Mouse (Mus musculus) stomach, embryonic 16.5 days (tissue): Measurements from ENCODE around the gene Dirc2. TPM values are rescaled to one million over a fixed set of nuclear protein-coding genes. Genes with fewer than 3 reads are reported as not detected.

ENCODE experiments used
- ATAC-seq: fragments of 200-750 bp; cut with Nextera tagmentation; 2 replicates; pipeline ENCODE4 v1.8.0; 2017; ENCODE audit warnings: moderate number of reproducible peaks, moderate TSS enrichment; ENCODE audit not compliant: insufficient read depth, low FRiP score
- H3K27ac ChIP-seq: fragments of 300-500 bp; sonication (generic); 2 replicates; pipeline ENCODE4 v1.5.1; 2014; ENCODE audit warnings: low read length
- H3K27me3 ChIP-seq: fragments of 300-500 bp; sonication (generic); 2 replicates; pipeline ENCODE4 v1.6.1; 2014; ENCODE audit warnings: low read length, control low read depth, mixed read lengths; ENCODE audit not compliant: control insufficient read depth, insufficient read depth
- H3K36me3 ChIP-seq: fragments of 300-500 bp; sonication (generic); 2 replicates; pipeline ENCODE4 v1.6.1; 2014; ENCODE audit warnings: low read length; ENCODE audit not compliant: control insufficient read depth, insufficient read depth
- H3K4me1 ChIP-seq: fragments of 300-500 bp; sonication (generic); 2 replicates; pipeline ENCODE4 v1.6.1; 2014; ENCODE audit warnings: low read length, control low read depth, mixed read lengths; ENCODE audit not compliant: control insufficient read depth, insufficient read depth
- H3K4me2 ChIP-seq: fragments of 300-500 bp; sonication (generic); 2 replicates; pipeline ENCODE4 v1.6.1; 2014; ENCODE audit warnings: low read depth, low read length, mixed read lengths
- H3K4me3 ChIP-seq: fragments of 300-500 bp; sonication (generic); replicated peaks from 2 replicates; pipeline ENCODE4 v1.5.1; 2014; ENCODE audit warnings: mild to moderate bottlenecking, low read length
- H3K9ac ChIP-seq: fragments of 300-500 bp; sonication (generic); 2 replicates; pipeline ENCODE4 v1.6.1; 2014; ENCODE audit warnings: low read length
- H3K9me3 ChIP-seq: fragments of 300-500 bp; sonication (generic); replicated peaks from 2 replicates; pipeline ENCODE4 v1.6.1; 2016; ENCODE audit warnings: low read length, control low read depth; ENCODE audit not compliant: control insufficient read depth
- WGBS: fragments of 180-500 bp; shearing (Covaris S2); extraction: QIAGEN DNeasy Blood & Tissue Kit; methylation state at CpG from one replicate; pipeline ENCODE4 v1.1.7; 2014; 5-methylcytosine and 5-hydroxymethylcytosine counted together
- polyA plus RNA-seq: library from polyadenylated mRNA; unstranded; fragments of >200 nt; fragmentation: Nextera tagmentation; extraction: Ambion mirVana; gene quantifications from 2 replicates; pipeline ENCODE4 v1.2.1, GENCODE M21; 2015

The Dirc2 gene
- polyA plus RNA-seq, 1 experiment from 2014 or later = 8.2 TPM

- Histone ChIP-seq H3K4me3 (no peak overlapping the region), H3K9ac (no peak overlapping the region), H3K4me2 (no peak overlapping the region), H3K9me3 (no peaks in the 10 kb centered on the region), H3K27me3 (no peaks in the 10 kb centered on the region), H3K27ac (no peak overlapping the region), H3K4me1 (no peaks in the 10 kb centered on the region; the same call in 1 of the 2 replicates), H3K36me3 (no peaks in the 10 kb centered on the region)
- ATAC-seq = no peak
- WGBS = 72% methylated on average over 7 of the region's 7 CpGs
Observed at GRCm38 (mm10) chr16:35714689-35715088, 54.5 kb downstream of the Dirc2 start.

- 78% methylated on average over 7 of the region's 7 CpGs for WGBS
- Histone ChIP-seq H3K4me2 (no peak overlapping the region), H3K4me1 (no peaks in the 10 kb centered on the region; the same call in 1 of the 2 replicates), H3K27ac (no peak overlapping the region), H3K36me3 (no peaks in the 10 kb centered on the region), H3K4me3 (no peak overlapping the region), H3K27me3 (no peaks in the 10 kb centered on the region), H3K9me3 (no peaks in the 10 kb centered on the region), H3K9ac (no peak overlapping the region)
- no peak for ATAC-seq
Observed at GRCm38 (mm10) chr16:35713606-35714005, 55.5 kb downstream of the Dirc2 start.

- H3K27me3 ChIP-seq = no peaks in the 10 kb centered on the region
- no peaks in the 10 kb centered on the region for H3K36me3 ChIP-seq
- H3K4me1 ChIP-seq = no peaks in the 10 kb centered on the region; the same call in 1 of the 2 replicates
- WGBS = 27% methylated on average over 7 of the region's 7 CpGs
- no peak overlapping the region for H3K27ac ChIP-seq
- no peak for ATAC-seq
- H3K9me3 ChIP-seq = no peaks in the 10 kb centered on the region
- no peak overlapping the region for H3K9ac ChIP-seq
- H3K4me3 ChIP-seq = no peak overlapping the region
- H3K4me2 ChIP-seq = no peak overlapping the region
Observed at GRCm38 (mm10) chr16:35711004-35711403, 58.2 kb downstream of the Dirc2 start.

DNA sequence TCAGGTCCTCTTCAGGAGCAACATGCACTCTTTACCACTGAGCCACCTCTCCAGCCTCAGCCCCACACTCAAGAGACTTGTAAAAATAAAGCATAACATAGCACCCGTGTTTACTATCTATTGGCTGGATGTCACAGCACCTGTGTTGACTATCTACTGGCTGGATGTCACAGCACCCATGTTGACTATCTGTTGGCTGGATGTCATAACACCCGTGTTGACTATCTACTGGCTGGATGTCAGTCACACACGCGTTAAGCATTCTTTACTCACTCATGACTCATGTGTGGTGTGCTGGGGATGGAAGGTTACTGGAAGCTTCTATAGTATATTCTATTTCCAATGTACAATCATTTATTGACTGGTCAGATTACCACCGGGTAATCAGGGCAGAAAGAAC lies 62.2 kb downstream of the Dirc2 start:
- no peak for ATAC-seq
- WGBS = 80% methylated on average over 5 of the region's 5 CpGs
- no peak overlapping the region for H3K4me3 ChIP-seq
- no peak overlapping the region for H3K9ac ChIP-seq
- H3K4me2 ChIP-seq = no peak overlapping the region
- H3K27me3 ChIP-seq = no peaks in the 10 kb centered on the region
- no peaks in the 10 kb centered on the region for H3K9me3 ChIP-seq
- H3K36me3 ChIP-seq = no peaks in the 10 kb centered on the region
- no peak overlapping the region for H3K27ac ChIP-seq
- H3K4me1 ChIP-seq = no peaks in the 10 kb centered on the region; the same call in 1 of the 2 replicates

DNA sequence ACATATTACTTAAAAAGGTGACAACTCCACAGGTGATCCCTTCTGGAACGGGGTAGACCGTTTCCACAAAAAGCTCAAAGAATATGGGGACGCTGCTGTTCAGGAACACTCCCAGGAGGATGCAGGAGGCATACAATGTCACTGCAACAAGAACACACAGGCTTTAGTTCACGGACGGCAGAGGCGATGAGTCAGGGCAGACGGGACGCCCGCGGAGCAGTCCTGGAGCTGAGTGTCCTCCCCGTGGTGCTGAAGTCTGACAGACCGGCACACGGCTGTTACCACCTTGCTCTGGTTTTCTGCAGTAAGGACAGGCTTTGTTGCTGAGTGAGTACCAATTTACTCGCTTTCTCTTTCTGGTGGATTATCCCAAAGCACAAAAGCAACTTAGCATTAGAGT lies 64.4 kb downstream of the Dirc2 start:
- Histone ChIP-seq H3K4me3 (no peak overlapping the region), H3K4me2 (no peak overlapping the region), H3K9me3 (no peaks in the 10 kb centered on the region), H3K36me3 (no peaks in the 10 kb centered on the region), H3K9ac (no peak overlapping the region), H3K27ac (no peak overlapping the region), H3K4me1 (no peaks in the 10 kb centered on the region), H3K27me3 (no peaks in the 10 kb centered on the region)
- no peak for ATAC-seq
- WGBS = 84% methylated on average over 14 of the region's 14 CpGs

- Histone ChIP-seq H3K9me3 (no peaks in the 10 kb centered on the region), H3K36me3 (no peaks in the 10 kb centered on the region), H3K4me3 (no peak overlapping the region), H3K4me2 (no peak overlapping the region), H3K27ac (no peak overlapping the region), H3K4me1 (no peaks in the 10 kb centered on the region), H3K27me3 (no peaks in the 10 kb centered on the region), H3K9ac (no peak overlapping the region)
- 82% methylated on average over 16 of the region's 16 CpGs for WGBS
- ATAC-seq = no peak
Observed at GRCm38 (mm10) chr16:35703763-35704679, 65.1 kb downstream of the Dirc2 start.

DNA sequence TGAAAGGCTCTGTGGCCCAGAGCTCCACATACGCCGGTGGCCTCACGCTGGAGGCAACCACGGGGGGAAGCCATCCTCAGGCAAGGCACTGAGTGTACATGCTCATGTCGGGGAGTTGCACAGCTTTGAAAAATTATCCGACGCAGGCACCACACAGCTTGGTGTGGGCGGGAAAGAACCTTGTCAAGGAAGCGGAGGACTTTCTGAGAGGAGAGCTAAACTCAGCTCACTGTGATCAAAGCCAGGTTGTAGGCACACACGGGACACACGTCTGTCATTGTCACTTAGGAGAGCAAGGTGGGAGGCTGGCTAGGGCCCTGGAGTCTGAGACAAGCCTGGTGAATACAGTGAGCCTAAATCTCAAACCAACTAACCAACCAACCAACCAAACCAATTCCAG lies 67.3 kb downstream of the Dirc2 start:
- Histone ChIP-seq H3K9me3 (no peaks in the 10 kb centered on the region), H3K27me3 (no peaks in the 10 kb centered on the region), H3K4me1 (no peaks in the 10 kb centered on the region), H3K9ac (no peak overlapping the region), H3K27ac (no peak overlapping the region), H3K4me3 (no peak overlapping the region), H3K4me2 (no peak overlapping the region), H3K36me3 (peaks cover 6% of the 10 kb centered on the region; the same call in 1 of the 2 replicates)
- no peak for ATAC-seq
- WGBS = 58% methylated on average over 11 of the region's 11 CpGs

GRCm38 (mm10) chr16:35696103-35696502 lies 73.1 kb downstream of the Dirc2 start:
- Histone ChIP-seq H3K36me3 (peaks cover 6% of the 10 kb centered on the region; the same call in 1 of the 2 replicates), H3K4me3 (no peak overlapping the region), H3K9me3 (peaks cover 3% of the 10 kb centered on the region; the same call in 1 of the 2 replicates), H3K9ac (no peak overlapping the region), H3K27me3 (no peaks in the 10 kb centered on the region), H3K4me1 (no peaks in the 10 kb centered on the region), H3K27ac (no peak overlapping the region), H3K4me2 (no peak overlapping the region)
- no peak for ATAC-seq
- 69% methylated on average over 2 of the region's 2 CpGs for WGBS

GRCm38 (mm10) chr16:35694250-35694846 lies 74.8 kb downstream of the Dirc2 start:
- ATAC-seq = no peak
- WGBS = 90% methylated on average over 13 of the region's 13 CpGs
- no peak overlapping the region for H3K9ac ChIP-seq
- H3K4me3 ChIP-seq = no peak overlapping the region
- no peaks in the 10 kb centered on the region for H3K4me1 ChIP-seq
- peaks cover 6% of the 10 kb centered on the region; the same call in 1 of the 2 replicates for H3K36me3 ChIP-seq
- no peak overlapping the region for H3K4me2 ChIP-seq
- no peak overlapping the region for H3K27ac ChIP-seq
- peaks cover 3% of the 10 kb centered on the region; the same call in 1 of the 2 replicates for H3K9me3 ChIP-seq
- no peaks in the 10 kb centered on the region for H3K27me3 ChIP-seq
